Mouse (Mus musculus): ENCODE data around the gene Nudt3.

Gene Nudt3

GRCm38 (mm10) chr17:27541984-27542383 is 81.3 kb downstream of the Nudt3 start:
- no peak for DNase-seq

- no peak for DNase-seq
Measured at GRCm38 (mm10) chr17:27541261-27541660, 82.0 kb downstream of the Nudt3 start.

GRCm38 (mm10) chr17:27534718-27535117 is 88.6 kb downstream of the Nudt3 start:
- peak; percentile 82 to 92 for DNase-seq

GRCm38 (mm10) chr17:27533354-27533753 is 89.9 kb downstream of the Nudt3 start:
- DNase-seq: no peak

- DNase-seq: no peak
Measured at GRCm38 (mm10) chr17:27532095-27532494, 91.2 kb downstream of the Nudt3 start.

All from lung, postnatal 4 days (tissue).